Mouse (Mus musculus) embryonic facial prominence, embryonic 13.5 days (tissue): ENCODE data around the gene Slc5a2. TPM values are rescaled to one million over a fixed set of nuclear protein-coding genes. Genes with fewer than 3 reads are reported as not detected.
A peak's percentile ranks its signal among the peaks of the same experiment; 100 is the strongest.

Experiments used
- ATAC-seq: fragments of 200-750 bp; cut with Nextera tagmentation; 2 replicates; pipeline ENCODE4 v1.8.0; 2017; ENCODE audit warnings: low read depth; ENCODE audit not compliant: insufficient number of reproducible peaks, insufficient read depth, low FRiP score, low TSS enrichment
- H3K27ac ChIP-seq: fragments of 300-500 bp; sonication (generic); 2 replicates; pipeline ENCODE4 v1.5.1; 2015; ENCODE audit warnings: moderate library complexity, mild to moderate bottlenecking, inconsistent platforms
- H3K27me3 ChIP-seq: fragments of 300-500 bp; sonication (generic); 2 replicates; pipeline ENCODE4 v1.6.1; 2015; ENCODE audit warnings: mild to moderate bottlenecking, inconsistent platforms
- H3K36me3 ChIP-seq: fragments of 300-500 bp; sonication (generic); 2 replicates; pipeline ENCODE4 v1.6.1; 2015; ENCODE audit warnings: mild to moderate bottlenecking, inconsistent platforms
- H3K4me1 ChIP-seq: fragments of 300-500 bp; sonication (generic); 2 replicates; pipeline ENCODE4 v1.6.1; 2015; ENCODE audit warnings: inconsistent platforms
- H3K4me2 ChIP-seq: fragments of 300-500 bp; sonication (generic); 2 replicates; pipeline ENCODE4 v1.6.1; 2015; ENCODE audit warnings: moderate library complexity, mild to moderate bottlenecking, inconsistent platforms
- H3K4me3 ChIP-seq: fragments of 300-500 bp; sonication (generic); 2 replicates; pipeline ENCODE4 v1.5.1; 2015; ENCODE audit warnings: mild to moderate bottlenecking, inconsistent platforms
- H3K9ac ChIP-seq: fragments of 300-500 bp; sonication (generic); 2 replicates; pipeline ENCODE4 v1.6.1; 2015; ENCODE audit warnings: mild to moderate bottlenecking, inconsistent platforms
- H3K9me3 ChIP-seq: fragments of 300-500 bp; sonication (generic); 2 replicates; pipeline ENCODE4 v1.6.1; 2016; ENCODE audit warnings: inconsistent platforms
- WGBS: fragments of 180-500 bp; shearing (Covaris S2); methylation state at CpG from one replicate; pipeline ENCODE4 v1.1.7; 2015; ENCODE audit warnings: mixed read lengths; 5-methylcytosine and 5-hydroxymethylcytosine counted together
- polyA plus RNA-seq: library from polyadenylated mRNA; unstranded; fragments of >200 nt; fragmentation: Nextera tagmentation; extraction: Ambion mirVana; gene quantifications from 2 replicates; pipeline ENCODE4 v1.2.1, GENCODE M21; 2015

Slc5a2 gene
- polyA plus RNA-seq, 1 experiment from 2014 or later = 0.42 TPM

DNA sequence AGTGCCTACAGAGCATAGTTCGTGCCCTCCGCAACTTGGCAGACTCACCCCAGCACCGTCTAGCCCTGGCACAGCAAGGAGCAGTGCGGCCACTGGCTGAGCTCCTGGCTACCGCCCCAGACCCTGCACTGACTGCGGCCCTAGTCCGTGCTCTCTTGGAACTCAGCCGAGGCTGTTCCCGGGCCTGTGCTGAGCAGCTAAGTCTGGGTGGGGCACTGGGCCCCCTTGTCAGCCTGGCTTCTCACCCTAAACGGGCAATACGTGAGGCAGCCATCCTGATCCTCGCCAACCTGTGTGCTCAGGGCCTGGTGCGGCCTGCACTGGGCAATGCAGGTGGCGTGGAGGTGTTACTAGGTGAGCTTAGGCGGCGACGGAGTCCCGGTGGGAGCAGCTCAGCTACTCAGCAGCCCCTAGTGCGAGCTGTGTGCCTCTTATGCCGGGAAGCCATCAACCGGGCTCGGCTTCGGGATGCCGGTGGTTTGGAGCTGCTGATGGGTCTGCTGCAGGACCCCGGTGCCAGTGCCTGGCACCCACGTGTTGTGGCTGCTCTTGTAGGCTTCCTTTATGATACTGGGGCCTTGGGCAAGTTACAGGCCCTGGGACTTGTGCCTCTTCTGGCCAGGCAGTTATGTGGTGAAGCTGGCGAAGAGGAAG is 25.2 kb upstream of the Slc5a2 start:
- Histone ChIP-seq H3K36me3 (peaks cover 64% of the 10 kb centered on the region), H3K27ac (no peak overlapping the region), H3K4me2 (no peak overlapping the region), H3K4me1 (peaks cover 20% of the 10 kb centered on the region), H3K9me3 (no peaks in the 10 kb centered on the region), H3K4me3 (no peak overlapping the region), H3K9ac (0 out of 2 replicates have a peak overlapping the region, but pooled peaks have one; percentile 17), H3K27me3 (no peaks in the 10 kb centered on the region)
- 94% methylated on average over 27 of the region's 27 CpGs for WGBS
- ATAC-seq = no peak

GRCm38 (mm10) chr7:128242331-128242730 is 23.1 kb upstream of the Slc5a2 start:
- H3K27me3 ChIP-seq = no peaks in the 10 kb centered on the region
- H3K9me3 ChIP-seq = no peaks in the 10 kb centered on the region
- ATAC-seq = no peak
- no peak overlapping the region for H3K4me2 ChIP-seq
- H3K4me1 ChIP-seq = peaks cover 22% of the 10 kb centered on the region
- no peak overlapping the region for H3K27ac ChIP-seq
- peaks cover 54% of the 10 kb centered on the region for H3K36me3 ChIP-seq
- H3K9ac ChIP-seq = peak overlapping the region; percentile 40; the same call in 1 of the 2 replicates
- WGBS = 92% methylated on average over 16 of the region's 16 CpGs
- no peak overlapping the region for H3K4me3 ChIP-seq

GRCm38 (mm10) chr7:128243921-128244320 is 21.5 kb upstream of the Slc5a2 start:
- H3K4me3 ChIP-seq = no peak overlapping the region
- no peaks in the 10 kb centered on the region for H3K27me3 ChIP-seq
- no peaks in the 10 kb centered on the region for H3K9me3 ChIP-seq
- no peak overlapping the region for H3K27ac ChIP-seq
- H3K36me3 ChIP-seq = peaks cover 56% of the 10 kb centered on the region
- no peak overlapping the region for H3K4me2 ChIP-seq
- H3K9ac ChIP-seq = 0 out of 2 replicates have a peak overlapping the region, but pooled peaks have one; percentile 40
- WGBS = 44% methylated on average over 10 of the region's 10 CpGs
- peaks cover 33% of the 10 kb centered on the region for H3K4me1 ChIP-seq
- ATAC-seq = no peak

DNA sequence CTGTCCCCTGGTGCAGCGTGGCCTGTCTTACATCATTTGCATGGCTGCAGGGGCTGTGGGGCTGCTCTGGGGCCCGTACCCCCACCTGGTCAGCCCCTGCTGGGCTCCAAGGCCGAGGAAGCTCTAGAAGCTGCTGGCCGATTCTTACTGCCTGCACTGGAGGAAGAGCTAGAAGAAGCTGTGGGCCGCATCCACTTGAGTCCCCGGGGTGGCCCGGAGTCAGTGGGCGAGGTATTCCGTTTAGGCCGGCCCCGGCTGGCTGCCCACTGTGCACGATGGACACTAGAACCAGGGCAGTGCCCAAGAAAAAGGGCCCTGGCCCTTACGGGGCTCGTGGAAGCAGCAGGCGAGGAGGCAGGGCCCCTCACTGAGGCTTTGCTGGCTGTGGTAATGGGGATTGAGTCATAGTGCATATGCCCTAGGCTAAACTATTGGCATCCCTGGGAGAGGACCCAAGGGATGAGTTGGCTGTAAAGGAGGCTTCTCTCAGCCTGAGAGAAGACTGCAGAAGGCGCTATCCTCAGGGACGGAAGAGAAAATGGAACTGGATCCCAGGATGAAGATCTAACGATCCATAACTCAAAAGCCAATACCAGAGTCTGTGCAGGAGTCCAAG is 20.9 kb upstream of the Slc5a2 start:
- H3K4me2 ChIP-seq = no peak overlapping the region
- peaks cover 61% of the 10 kb centered on the region for H3K36me3 ChIP-seq
- no peak overlapping the region for H3K27ac ChIP-seq
- peaks cover 28% of the 10 kb centered on the region for H3K4me1 ChIP-seq
- H3K27me3 ChIP-seq = no peaks in the 10 kb centered on the region
- ATAC-seq = no peak
- no peaks in the 10 kb centered on the region for H3K9me3 ChIP-seq
- 81% methylated on average over 18 of the region's 18 CpGs for WGBS
- 0 out of 2 replicates have a peak overlapping the region, but pooled peaks have one; percentile 40 for H3K9ac ChIP-seq
- no peak overlapping the region for H3K4me3 ChIP-seq

- Histone ChIP-seq H3K4me3 (no peak overlapping the region), H3K4me2 (peak overlapping the region; percentile 69; the same call in 1 of the 2 replicates), H3K9me3 (no peaks in the 10 kb centered on the region), H3K36me3 (peaks cover 59% of the 10 kb centered on the region), H3K27ac (peak overlapping the region; percentile 92; the same call in 1 of the 2 replicates), H3K4me1 (peaks cover 25% of the 10 kb centered on the region), H3K9ac (peak overlapping the region; percentile 83), H3K27me3 (no peaks in the 10 kb centered on the region)
- WGBS = 88% methylated on average over 4 of the region's 4 CpGs
- ATAC-seq = no peak
Observed at GRCm38 (mm10) chr7:128245547-128245946, 19.9 kb upstream of the Slc5a2 start.

- H3K27ac ChIP-seq = peak within 1 kb of the TSS; percentile 92
- 2% methylated on average over 30 of the region's 30 CpGs for WGBS
- no peaks in the 10 kb centered on the region for H3K9me3 ChIP-seq
- H3K36me3 ChIP-seq = peaks cover 56% of the 10 kb centered on the region
- peaks cover 25% of the 10 kb centered on the region for H3K4me1 ChIP-seq
- no peaks in the 10 kb centered on the region for H3K27me3 ChIP-seq
- peak within 1 kb of the TSS; percentile 69 for H3K4me2 ChIP-seq
- H3K4me3 ChIP-seq = peak within 1 kb of the TSS; percentile 61
- ATAC-seq = peak; percentile 80
- H3K9ac ChIP-seq = peak within 1 kb of the TSS; percentile 83
Observed at GRCm38 (mm10) chr7:128246496-128247391, 18.7 kb upstream of the Slc5a2 start, which contains the start of gene Tgfb1i1. Gene Tgfb1i1, plus strand, starts transcription at chr7:128246812.

DNA sequence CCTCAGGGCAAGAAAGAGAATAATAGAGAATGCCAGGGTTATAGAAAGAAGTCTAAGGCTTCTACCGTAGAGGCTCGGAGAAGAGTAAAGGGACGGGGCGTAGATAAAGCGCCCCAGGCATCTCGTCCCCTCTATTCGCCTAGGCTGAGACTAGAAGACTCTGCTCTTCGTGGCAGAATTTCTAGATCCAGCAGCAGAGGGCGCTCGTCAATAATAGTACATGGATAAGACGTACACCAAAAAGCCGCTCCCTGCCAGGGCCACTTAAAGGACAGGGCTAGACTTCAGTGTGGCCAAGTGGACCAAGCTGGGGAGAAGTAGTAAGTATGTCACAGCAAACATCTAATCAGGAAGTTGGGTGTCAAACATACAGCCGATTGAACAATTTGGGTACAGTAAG is 18.0 kb upstream of the Slc5a2 start:
- Histone ChIP-seq H3K4me1 (peaks cover 32% of the 10 kb centered on the region), H3K9me3 (no peaks in the 10 kb centered on the region), H3K4me2 (peak overlapping the region; percentile 69), H3K36me3 (peaks cover 49% of the 10 kb centered on the region), H3K4me3 (peak overlapping the region; percentile 61), H3K27me3 (no peaks in the 10 kb centered on the region), H3K9ac (peak overlapping the region; percentile 83), H3K27ac (peak overlapping the region; percentile 92)
- WGBS = 2% methylated on average over 13 of the region's 13 CpGs
- 0 out of 2 replicates have a peak, but pooled peaks have one; percentile 63 for ATAC-seq

DNA sequence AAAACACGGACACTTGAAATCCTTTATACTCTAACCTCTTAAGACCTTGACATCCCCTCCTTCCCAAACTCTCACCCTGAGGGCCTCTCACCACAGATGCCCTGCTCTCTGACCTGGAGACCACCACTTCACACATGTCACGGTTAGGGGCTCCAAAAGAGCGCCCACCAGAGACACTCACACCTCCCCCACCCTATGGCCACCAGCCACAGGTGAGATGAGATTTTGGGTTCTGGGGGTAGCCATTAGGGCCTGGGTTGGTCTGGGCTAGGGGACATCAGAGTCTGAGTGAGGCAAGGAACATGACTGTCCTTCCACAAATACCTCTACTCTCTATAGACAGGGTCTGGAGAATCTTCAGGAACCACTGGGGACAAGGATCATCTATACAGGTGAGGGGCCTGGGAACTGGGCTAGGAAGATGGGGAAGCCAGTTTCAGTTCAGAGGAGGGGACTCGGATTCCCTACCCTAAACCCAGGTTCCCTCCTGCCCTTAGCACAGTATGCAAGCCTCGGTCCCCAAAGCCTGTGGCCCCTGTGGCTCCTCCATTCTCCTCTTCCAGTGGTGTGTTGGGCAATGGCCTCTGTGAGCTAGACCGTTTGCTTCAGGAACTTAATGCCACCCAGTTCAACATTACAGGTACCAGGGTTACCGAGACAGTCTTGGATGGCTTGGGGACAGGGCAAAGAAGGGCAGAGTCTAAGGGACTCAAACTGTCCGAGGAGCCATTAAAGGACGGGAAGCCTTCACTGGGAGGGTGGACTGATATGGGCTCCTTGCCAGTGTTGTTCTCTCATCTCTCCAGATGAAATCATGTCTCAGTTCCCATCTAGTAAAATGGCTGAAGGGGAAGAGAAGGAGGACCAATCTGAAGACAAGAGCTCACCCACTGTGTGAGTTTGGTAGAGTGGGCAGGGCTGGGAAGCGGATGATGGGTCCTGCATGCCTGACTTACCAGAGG is 17.1 kb upstream of the Slc5a2 start:
- WGBS = 77% methylated on average over 10 of the region's 10 CpGs
- Histone ChIP-seq H3K4me2 (peak overlapping the region; percentile 69), H3K36me3 (peaks cover 40% of the 10 kb centered on the region), H3K4me3 (peak overlapping the region; percentile 61), H3K4me1 (peaks cover 36% of the 10 kb centered on the region), H3K9me3 (no peaks in the 10 kb centered on the region), H3K27ac (no peak overlapping the region), H3K27me3 (no peaks in the 10 kb centered on the region), H3K9ac (peak overlapping the region; percentile 83)
- no peak for ATAC-seq

DNA sequence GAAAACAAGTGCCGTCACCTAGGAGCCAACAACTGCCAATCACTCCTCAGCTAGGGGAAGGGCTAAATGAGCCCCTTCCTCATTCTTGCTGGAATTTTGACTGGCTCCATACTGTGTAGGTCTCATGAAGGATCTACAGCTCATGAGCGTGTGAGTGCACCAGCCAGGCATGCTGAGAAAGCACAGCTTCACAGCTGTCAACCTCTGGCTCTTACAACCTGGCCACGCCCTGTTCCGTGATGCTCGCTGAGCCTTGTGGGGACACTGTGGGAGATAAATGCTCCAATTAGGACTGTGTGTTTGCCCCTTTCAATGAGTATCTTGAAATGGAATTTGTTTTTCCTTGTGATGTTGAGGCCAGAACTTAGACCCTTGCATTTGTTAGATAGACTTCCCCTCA is 15.5 kb upstream of the Slc5a2 start:
- Histone ChIP-seq H3K4me3 (no peak overlapping the region), H3K36me3 (peaks cover 34% of the 10 kb centered on the region), H3K27ac (no peak overlapping the region), H3K27me3 (no peaks in the 10 kb centered on the region), H3K4me1 (peaks cover 36% of the 10 kb centered on the region), H3K9me3 (no peaks in the 10 kb centered on the region), H3K4me2 (no peak overlapping the region), H3K9ac (no peak overlapping the region)
- WGBS = 83% methylated on average over 5 of the region's 5 CpGs
- ATAC-seq = no peak

GRCm38 (mm10) chr7:128251946-128252345 is 13.5 kb upstream of the Slc5a2 start:
- Histone ChIP-seq H3K9ac (peak overlapping the region; percentile 41; the same call in 1 of the 2 replicates), H3K9me3 (no peaks in the 10 kb centered on the region), H3K4me3 (peak overlapping the region; percentile 29), H3K27ac (no peak overlapping the region), H3K4me1 (peaks cover 30% of the 10 kb centered on the region), H3K27me3 (no peaks in the 10 kb centered on the region), H3K36me3 (peaks cover 31% of the 10 kb centered on the region), H3K4me2 (peak overlapping the region; percentile 50)
- 48% methylated on average over 12 of the region's 12 CpGs for WGBS
- no peak for ATAC-seq
